Mouse (Mus musculus) neural tube, embryonic 14.5 days (tissue): ENCODE measurements around the gene Plpp3. TPM values are rescaled to one million over a fixed set of nuclear protein-coding genes. Genes with fewer than 3 reads are reported as not detected.
A peak's percentile ranks its signal among the peaks of the same experiment; 100 is the strongest.

Experiments used
- ATAC-seq: fragments of 200-750 bp; cut with Nextera tagmentation; 2 replicates; pipeline ENCODE4 v1.8.0; 2017; ENCODE audit warnings: low read depth, mild to moderate bottlenecking, moderate TSS enrichment, moderate library complexity
- H3K27ac ChIP-seq: fragments of 300-500 bp; sonication (generic); 2 replicates; pipeline ENCODE4 v1.5.1; 2014; ENCODE audit warnings: low read depth, mild to moderate bottlenecking, control low read depth, low read length, moderate library complexity, mixed read lengths
- H3K27me3 ChIP-seq: fragments of 300-500 bp; sonication (generic); 2 replicates; pipeline ENCODE4 v1.6.1; 2014; ENCODE audit warnings: low read length; ENCODE audit not compliant: control insufficient read depth, insufficient read depth
- H3K36me3 ChIP-seq: fragments of 300-500 bp; sonication (generic); 2 replicates; pipeline ENCODE4 v1.6.1; 2014; ENCODE audit warnings: low read length, mixed read lengths; ENCODE audit not compliant: control insufficient read depth, insufficient read depth
- H3K4me1 ChIP-seq: fragments of 300-500 bp; sonication (generic); 2 replicates; pipeline ENCODE4 v1.6.1; 2014; ENCODE audit warnings: low read length; ENCODE audit not compliant: control insufficient read depth, insufficient read depth
- H3K4me2 ChIP-seq: fragments of 300-500 bp; sonication (generic); 2 replicates; pipeline ENCODE4 v1.6.1; 2014; ENCODE audit warnings: mild to moderate bottlenecking, low read depth, low read length, control low read depth
- H3K4me3 ChIP-seq: fragments of 300-500 bp; sonication (generic); 2 replicates; pipeline ENCODE4 v1.5.1; 2014; ENCODE audit warnings: low read depth, low read length, control low read depth, mixed read lengths
- H3K9ac ChIP-seq: fragments of 300-500 bp; sonication (generic); replicated peaks from 2 replicates; pipeline ENCODE4 v1.6.1; 2014; ENCODE audit warnings: low read depth, mild to moderate bottlenecking, control low read depth, low read length, mixed read lengths
- H3K9me3 ChIP-seq: fragments of 300-500 bp; sonication (generic); 2 replicates; pipeline ENCODE4 v1.6.1; 2016; ENCODE audit warnings: low read length; ENCODE audit not compliant: control insufficient read depth
- WGBS: fragments of 180-500 bp; shearing (Covaris S2); extraction: QIAGEN DNeasy Blood & Tissue Kit; methylation state at CpG from one replicate; pipeline ENCODE4 v1.1.7; 2014; 5-methylcytosine and 5-hydroxymethylcytosine counted together
- polyA plus RNA-seq: library from polyadenylated mRNA; unstranded; fragments of >200 nt; fragmentation: Nextera tagmentation; extraction: Ambion mirVana; gene quantifications from 2 replicates; pipeline ENCODE4 v1.2.1, GENCODE M21; 2014

Plpp3 gene
- polyA plus RNA-seq, 1 experiment from 2014 or later, result 58.5 TPM

DNA sequence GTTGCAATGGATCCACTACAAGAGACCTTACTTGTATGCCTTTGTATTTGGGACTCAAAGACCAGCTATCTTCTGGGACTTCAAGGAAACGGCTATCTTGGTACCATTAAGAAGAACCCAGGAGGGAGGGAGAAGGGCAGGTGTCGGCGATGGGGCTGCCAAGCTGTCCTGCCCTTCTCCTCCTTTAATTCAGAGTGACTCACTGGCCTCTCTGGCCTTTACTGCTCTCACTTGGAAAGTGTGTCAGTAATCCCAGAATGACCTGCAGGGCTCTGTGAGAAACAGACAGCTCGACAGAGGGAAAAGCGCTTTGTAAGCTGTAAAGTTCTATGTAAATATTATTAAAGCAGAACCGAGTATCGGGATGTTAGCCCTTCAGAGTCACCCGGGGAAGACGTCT is 46.9 kb downstream of the Plpp3 start:
- H3K4me3 ChIP-seq, result no peak overlapping the region
- H3K27ac ChIP-seq, result no peak overlapping the region
- H3K36me3 ChIP-seq, result no peaks in the 10 kb centered on the region
- no peaks in the 10 kb centered on the region for H3K27me3 ChIP-seq
- no peaks in the 10 kb centered on the region for H3K9me3 ChIP-seq
- H3K4me2 ChIP-seq, result no peak overlapping the region
- 64% methylated on average over 9 of the region's 9 CpGs for whole genome bisulfite sequencing
- no peak overlapping the region for H3K9ac ChIP-seq
- peaks cover 16% of the 10 kb centered on the region for H3K4me1 ChIP-seq
- no peak for ATAC-seq

DNA sequence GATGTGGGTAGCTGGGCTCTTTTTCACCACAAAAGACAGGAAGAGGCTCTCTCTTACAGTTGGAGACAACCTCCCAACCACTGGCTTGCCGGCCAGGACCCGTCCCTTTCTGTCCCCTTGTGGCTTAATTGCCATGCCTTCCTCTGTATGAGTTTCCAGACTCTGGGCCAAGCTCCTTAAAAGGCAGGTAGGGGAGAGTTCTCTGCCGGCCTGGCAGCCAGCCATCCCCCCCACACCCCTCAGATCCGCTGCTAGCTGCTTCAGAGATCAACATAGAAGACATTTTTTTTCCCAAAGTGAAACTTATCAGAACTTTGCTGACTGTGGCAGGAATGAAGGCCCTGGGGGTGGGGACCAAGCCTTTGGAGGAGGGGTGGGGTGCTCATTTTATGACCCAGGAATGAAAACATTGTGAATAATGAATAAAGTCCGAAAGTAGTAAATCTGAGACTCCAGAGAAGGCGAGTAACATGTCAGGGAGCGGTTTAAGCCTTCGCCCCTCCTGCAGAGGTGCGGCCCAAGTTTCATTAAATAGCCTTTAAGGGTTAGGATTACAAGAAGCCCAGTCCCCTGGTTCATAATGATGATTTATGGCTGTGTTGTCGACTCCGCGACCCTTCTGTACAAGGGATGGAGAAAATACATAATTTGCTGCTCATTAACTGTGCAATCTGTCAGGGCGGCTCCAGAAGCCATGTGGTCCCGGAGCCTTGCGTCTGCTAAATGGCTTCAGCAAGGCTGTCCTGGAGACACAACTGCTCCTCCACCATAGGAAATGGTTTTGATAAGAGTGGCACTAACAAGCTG is 48.1 kb downstream of the Plpp3 start:
- Histone ChIP-seq H3K4me3 (no peak overlapping the region), H3K4me2 (no peak overlapping the region), H3K9me3 (no peaks in the 10 kb centered on the region), H3K27me3 (no peaks in the 10 kb centered on the region), H3K27ac (no peak overlapping the region), H3K4me1 (peaks cover 16% of the 10 kb centered on the region), H3K9ac (no peak overlapping the region), H3K36me3 (no peaks in the 10 kb centered on the region; the same call in 1 of the 2 replicates)
- peak; percentile 38; the same call in 1 of the 2 replicates for ATAC-seq
- WGBS, result 34% methylated on average over 15 of the region's 15 CpGs

DNA sequence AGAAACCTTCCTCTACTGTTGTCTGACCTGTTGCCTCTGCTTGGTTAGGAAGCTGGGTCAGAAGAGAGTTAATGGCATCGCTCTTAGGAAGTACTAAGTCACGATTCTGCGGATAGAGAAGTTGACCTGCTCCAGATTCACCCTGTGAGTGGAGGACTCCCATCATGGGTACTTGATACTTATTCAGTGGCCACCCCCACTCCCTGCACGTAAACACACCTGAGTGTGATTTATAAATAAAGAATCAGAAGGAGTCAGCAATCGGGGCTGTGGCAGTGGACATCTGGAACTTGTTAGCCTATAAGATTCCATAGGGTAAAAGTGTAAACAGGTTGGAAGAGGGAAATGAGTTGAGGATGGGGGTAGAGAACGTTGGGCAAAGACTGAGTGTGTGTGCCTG is 49.0 kb downstream of the Plpp3 start:
- no peak for ATAC-seq
- Histone ChIP-seq H3K4me3 (no peak overlapping the region), H3K27ac (no peak overlapping the region), H3K9me3 (no peaks in the 10 kb centered on the region), H3K9ac (no peak overlapping the region), H3K4me1 (peaks cover 10% of the 10 kb centered on the region), H3K4me2 (no peak overlapping the region), H3K27me3 (no peaks in the 10 kb centered on the region), H3K36me3 (no peaks in the 10 kb centered on the region; the same call in 1 of the 2 replicates)
- WGBS, result 86% methylated on average over 6 of the region's 6 CpGs

- Histone ChIP-seq H3K4me1 (peaks cover 9% of the 10 kb centered on the region; the same call in 1 of the 2 replicates), H3K27me3 (no peaks in the 10 kb centered on the region), H3K4me2 (no peak overlapping the region), H3K4me3 (no peak overlapping the region), H3K9ac (no peak overlapping the region), H3K36me3 (peaks cover 2% of the 10 kb centered on the region; the same call in 1 of the 2 replicates), H3K9me3 (no peaks in the 10 kb centered on the region), H3K27ac (no peak overlapping the region)
- WGBS, result 45% methylated on average over 8 of the region's 8 CpGs
- ATAC-seq, result no peak
These were observed 49.8 kb downstream of the Plpp3 start for GRCm38 (mm10) chr4:105206995-105207394.

- H3K27ac ChIP-seq, result no peak overlapping the region
- peaks cover 9% of the 10 kb centered on the region; the same call in 1 of the 2 replicates for H3K4me1 ChIP-seq
- H3K4me3 ChIP-seq, result no peak overlapping the region
- ATAC-seq, result no peak
- H3K9ac ChIP-seq, result no peak overlapping the region
- 90% methylated on average over 4 of the region's 4 CpGs for WGBS
- H3K9me3 ChIP-seq, result no peaks in the 10 kb centered on the region
- peaks cover 3% of the 10 kb centered on the region; the same call in 1 of the 2 replicates for H3K36me3 ChIP-seq
- H3K4me2 ChIP-seq, result no peak overlapping the region
- no peaks in the 10 kb centered on the region for H3K27me3 ChIP-seq
These were observed 50.5 kb downstream of the Plpp3 start for GRCm38 (mm10) chr4:105207641-105208040.

GRCm38 (mm10) chr4:105208977-105209376 is 51.8 kb downstream of the Plpp3 start:
- Histone ChIP-seq H3K4me2 (no peak overlapping the region), H3K36me3 (peaks cover 3% of the 10 kb centered on the region; the same call in 1 of the 2 replicates), H3K27ac (no peak overlapping the region), H3K27me3 (no peaks in the 10 kb centered on the region), H3K4me1 (peaks cover 9% of the 10 kb centered on the region; the same call in 1 of the 2 replicates), H3K9me3 (no peaks in the 10 kb centered on the region), H3K9ac (no peak overlapping the region), H3K4me3 (no peak overlapping the region)
- 86% methylated on average over 5 of the region's 5 CpGs for WGBS
- ATAC-seq, result no peak

DNA sequence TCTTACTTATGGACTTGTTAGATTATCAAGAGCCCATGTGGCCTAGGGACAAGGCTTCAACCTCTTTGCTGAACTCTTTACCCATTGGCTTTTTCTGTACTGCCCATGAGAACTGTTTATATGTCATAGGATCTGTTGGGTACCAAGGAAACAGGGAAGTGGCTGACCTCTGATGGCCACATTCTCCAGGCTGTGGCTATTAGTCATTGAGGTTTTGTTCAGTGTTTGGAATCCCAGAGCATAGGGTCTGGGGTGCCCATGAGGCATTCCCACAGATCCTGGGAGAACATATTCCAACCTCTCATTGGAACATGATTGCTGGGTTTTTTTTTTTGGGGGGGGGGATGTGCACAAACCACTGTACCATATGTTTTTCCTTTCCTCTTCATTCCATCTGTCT is 56.2 kb downstream of the Plpp3 start:
- Histone ChIP-seq H3K9me3 (no peaks in the 10 kb centered on the region), H3K36me3 (peaks cover 3% of the 10 kb centered on the region; the same call in 1 of the 2 replicates), H3K4me2 (no peak overlapping the region), H3K9ac (no peak overlapping the region), H3K27me3 (no peaks in the 10 kb centered on the region), H3K27ac (no peak overlapping the region), H3K4me3 (no peak overlapping the region), H3K4me1 (no peaks in the 10 kb centered on the region)
- no peak for ATAC-seq

- Histone ChIP-seq H3K36me3 (peaks cover 3% of the 10 kb centered on the region; the same call in 1 of the 2 replicates), H3K27me3 (no peaks in the 10 kb centered on the region), H3K9me3 (no peaks in the 10 kb centered on the region), H3K4me1 (no peaks in the 10 kb centered on the region), H3K27ac (no peak overlapping the region), H3K9ac (no peak overlapping the region), H3K4me2 (no peak overlapping the region), H3K4me3 (no peak overlapping the region)
- ATAC-seq, result no peak
- WGBS, result 90% methylated on average over 1 of the region's 1 CpGs
These were observed 57.3 kb downstream of the Plpp3 start for GRCm38 (mm10) chr4:105214438-105214837.

GRCm38 (mm10) chr4:105215726-105216410 is 58.7 kb downstream of the Plpp3 start:
- Histone ChIP-seq H3K4me2 (no peak overlapping the region), H3K4me3 (no peak overlapping the region), H3K27me3 (no peaks in the 10 kb centered on the region), H3K9ac (no peak overlapping the region), H3K36me3 (0 out of 2 replicates have a peak, but pooled peaks cover 3% of the 10 kb centered on the region), H3K9me3 (no peaks in the 10 kb centered on the region), H3K4me1 (no peaks in the 10 kb centered on the region), H3K27ac (no peak overlapping the region)
- ATAC-seq, result no peak
- 75% methylated on average over 12 of the region's 12 CpGs for WGBS
